Mouse (Mus musculus) kidney, adult 18-20 months (tissue): Measurements from ENCODE around the gene Prf1.

Experiments
- DNase-seq: peaks from one replicate; pipeline ENCODE4 v3.0.0; 2021

The Prf1 gene

GRCm38 (mm10) chr10:61297477-61297876 is at the start of gene Prf1:
Prf1 (plus strand) TSS chr10:61297833.
- DNase-seq, result no peak

GRCm38 (mm10) chr10:61248596-61249114 is 49.0 kb upstream of the Prf1 start:
- no peak for DNase-seq

GRCm38 (mm10) chr10:61249951-61250350 is 47.7 kb upstream of the Prf1 start:
- no peak for DNase-seq

GRCm38 (mm10) chr10:61254761-61255160 is 42.9 kb upstream of the Prf1 start:
- DNase-seq, result no peak

- DNase-seq, result no peak
These were observed 42.4 kb upstream of the Prf1 start for GRCm38 (mm10) chr10:61255190-61255589.

- no peak for DNase-seq
These were observed 41.0 kb upstream of the Prf1 start for GRCm38 (mm10) chr10:61256665-61257064.

- no peak for DNase-seq
These were observed 39.5 kb upstream of the Prf1 start for GRCm38 (mm10) chr10:61258131-61258530.

GRCm38 (mm10) chr10:61261229-61262156 is 36.1 kb upstream of the Prf1 start:
- no peak for DNase-seq

- DNase-seq, result no peak
These were observed 34.0 kb upstream of the Prf1 start for GRCm38 (mm10) chr10:61263606-61264005.

GRCm38 (mm10) chr10:61267378-61267777 is 30.3 kb upstream of the Prf1 start:
- DNase-seq, result no peak

GRCm38 (mm10) chr10:61272089-61272626 is 25.5 kb upstream of the Prf1 start:
- no peak for DNase-seq

- no peak for DNase-seq
These were observed 25.0 kb upstream of the Prf1 start for GRCm38 (mm10) chr10:61272631-61273030.

- DNase-seq, result no peak
These were observed 24.4 kb upstream of the Prf1 start, which contains the start of gene Adamts14 for GRCm38 (mm10) chr10:61273081-61273843. Adamts14 (minus strand) TSS chr10:61273438.

GRCm38 (mm10) chr10:61273844-61274215 is 23.8 kb upstream of the Prf1 start:
- DNase-seq, result no peak

GRCm38 (mm10) chr10:61274532-61274931 is 23.1 kb upstream of the Prf1 start:
- no peak for DNase-seq

GRCm38 (mm10) chr10:61275669-61276110 is 21.9 kb upstream of the Prf1 start:
- peak; percentile 41 for DNase-seq

GRCm38 (mm10) chr10:61277051-61277450 is 20.6 kb upstream of the Prf1 start:
- DNase-seq, result no peak

- DNase-seq, result peak; percentile 43
These were observed 19.5 kb upstream of the Prf1 start for GRCm38 (mm10) chr10:61277918-61278674.

GRCm38 (mm10) chr10:61281115-61281514 is 16.5 kb upstream of the Prf1 start:
- DNase-seq, result no peak

GRCm38 (mm10) chr10:61284309-61284708 is 13.3 kb upstream of the Prf1 start:
- no peak for DNase-seq

- peak; percentile 16 for DNase-seq
These were observed 12.4 kb upstream of the Prf1 start for GRCm38 (mm10) chr10:61285271-61285670.

GRCm38 (mm10) chr10:61286246-61286645 is 11.4 kb upstream of the Prf1 start:
- DNase-seq, result no peak
